Mouse (Mus musculus) bone marrow macrophage, adult 2 months (primary cell): ENCODE measurements around the gene Dvl2.

ENCODE experiments used
- CTCF ChIP-seq: IDR thresholded peaks from 2 replicates; pipeline ENCODE4 v1.5.1; 2012; ENCODE audit warnings: low read depth, mild to moderate bottlenecking, low read length, moderate library complexity
- POLR2A ChIP-seq: IDR thresholded peaks from 2 replicates; pipeline ENCODE4 v1.6.1; 2012; ENCODE audit warnings: mild to moderate bottlenecking, low read depth, low read length, borderline replicate concordance

DNA sequence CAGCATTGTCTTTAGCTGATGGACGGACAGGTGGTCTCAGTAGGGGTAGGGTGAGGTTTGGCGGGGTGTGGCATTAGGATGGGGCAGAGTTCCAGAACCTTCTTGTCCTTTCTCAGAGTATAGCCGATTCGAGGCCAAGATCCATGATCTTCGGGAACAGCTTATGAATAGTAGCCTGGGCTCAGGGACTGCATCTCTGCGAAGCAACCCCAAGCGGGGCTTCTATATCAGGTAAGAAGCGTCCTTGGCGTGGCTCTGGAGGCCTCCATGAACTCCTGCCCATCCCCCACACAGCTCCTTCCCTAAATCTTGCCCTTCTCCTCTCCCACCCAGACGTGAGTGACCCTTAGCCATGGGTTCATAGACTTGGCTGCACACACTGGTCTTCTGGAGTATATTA, 39.2 kb downstream of the Dvl2 start:
- TF ChIP-seq CTCF (no peak), POLR2A (no peak)
